Mouse (Mus musculus) urinary bladder, adult 18-20 months (tissue): ENCODE measurements around the gene Zfp433.
"Not testable (repeated sequence)": the region's sequence is repeated elsewhere in the genome, so short reads cannot be mapped to it uniquely, and the experiment has no call there.

Experiments
- DNase-seq, 2 experiments: peaks; one replicate each; pipeline ENCODE4 v3.0.0; 2022; ENCODE audit warnings: low spot score in 2 of 2, mixed read lengths in 2 of 2

The Zfp433 gene

DNA sequence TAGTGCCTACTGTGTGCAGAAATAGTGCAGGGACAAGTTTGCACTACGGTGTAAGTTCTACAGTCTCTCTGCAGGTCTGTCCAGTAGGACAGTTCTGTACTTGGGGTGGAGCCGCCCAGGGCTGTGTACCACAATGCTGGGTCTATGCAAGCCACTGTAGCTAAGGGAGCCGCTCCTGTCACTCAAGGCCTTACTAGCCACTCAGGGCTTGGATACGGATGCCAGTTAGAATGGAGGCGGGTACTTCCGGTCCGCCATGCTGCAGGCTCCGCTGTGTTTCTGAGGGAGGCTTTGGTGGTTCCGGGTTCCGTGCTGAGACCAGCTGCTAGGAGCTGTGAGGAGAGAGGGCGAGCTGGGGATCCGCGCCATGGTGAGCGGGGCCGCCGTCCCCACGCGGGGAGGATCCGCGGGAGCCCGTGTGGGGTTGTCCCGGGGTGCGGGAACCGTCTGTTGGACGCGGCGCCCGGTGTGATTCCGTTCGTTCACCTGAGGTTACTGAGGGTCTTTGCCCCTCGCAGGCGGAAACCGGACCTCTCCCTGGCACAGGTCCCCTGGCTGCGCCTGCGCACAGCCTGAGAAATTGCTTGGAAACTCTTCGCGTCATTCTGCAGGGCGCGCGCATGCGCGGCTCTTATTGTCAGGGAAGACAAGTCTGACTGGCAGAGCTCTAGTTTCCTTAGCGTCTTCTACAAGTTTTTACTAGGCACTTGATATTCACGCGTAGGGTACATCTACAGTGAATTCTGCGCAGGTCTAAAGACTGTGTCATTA lies at the start of gene Zfp433:
Gene Zfp433, plus strand, starts transcription at position 295 of the 771 bp plus-strand sequence.
- not testable (repeated sequence) for DNase-seq

DNA sequence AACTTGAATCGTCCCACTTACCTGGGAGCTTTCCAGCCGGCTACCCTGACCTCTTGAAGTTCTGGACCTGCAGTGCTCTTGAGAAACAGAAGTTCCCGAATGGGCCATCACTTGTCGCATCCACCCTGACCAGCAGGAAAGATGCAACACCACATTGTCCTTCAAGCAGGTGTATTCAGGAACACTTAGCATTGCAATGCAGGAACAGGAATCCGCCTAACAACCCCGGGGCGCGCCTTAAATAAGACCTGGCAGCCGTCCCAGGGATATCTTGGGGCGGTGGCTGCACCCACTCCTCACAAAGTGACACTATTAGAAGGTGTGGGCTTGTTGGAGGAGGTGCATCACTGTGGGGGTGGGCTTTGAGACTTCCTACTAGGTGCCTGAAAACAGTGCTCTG lies 49.4 kb upstream of the Zfp433 start:
- no peak for DNase-seq

DNA sequence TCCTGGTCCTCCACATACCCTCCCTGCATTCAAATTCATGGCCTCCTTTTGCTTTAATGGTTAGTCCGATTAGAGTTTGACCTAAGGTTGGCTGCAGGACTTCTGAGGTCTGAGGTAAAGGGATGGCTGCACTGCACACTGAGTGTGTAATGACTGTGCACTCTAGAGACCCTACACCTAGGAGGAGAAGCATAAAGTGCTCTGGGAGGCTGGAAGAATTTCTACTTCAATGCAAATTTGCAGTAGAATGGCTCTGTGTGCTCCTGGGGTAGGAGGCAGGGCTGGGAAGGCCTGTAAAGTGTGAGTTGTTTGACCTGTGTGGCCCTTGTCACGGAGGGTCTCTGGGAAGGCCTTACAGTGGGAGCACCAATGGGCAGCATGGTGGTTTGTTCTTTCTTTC lies 48.5 kb upstream of the Zfp433 start:
- no peak for DNase-seq

DNA sequence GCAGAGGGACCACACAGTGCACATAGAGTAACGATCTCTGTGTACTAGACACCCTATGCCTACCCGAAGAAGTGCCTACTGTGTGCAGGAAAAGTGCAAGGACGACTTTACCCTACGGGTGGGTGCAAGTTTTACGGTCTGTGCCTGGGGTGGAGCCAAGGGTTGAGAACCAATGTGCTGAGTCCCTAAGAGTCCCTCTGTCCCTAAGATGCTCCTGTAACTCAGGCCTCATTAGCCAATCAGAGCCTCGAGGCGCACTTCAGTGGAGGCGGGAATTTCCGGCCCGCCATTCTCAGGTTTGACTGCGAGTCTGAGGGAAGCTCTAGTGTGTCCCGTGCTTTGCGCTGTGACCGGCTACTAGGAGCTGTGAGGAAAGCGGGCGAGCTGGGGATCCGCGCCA lies 17.5 kb upstream of the Zfp433 start:
- DNase-seq = not testable (repeated sequence)

DNA sequence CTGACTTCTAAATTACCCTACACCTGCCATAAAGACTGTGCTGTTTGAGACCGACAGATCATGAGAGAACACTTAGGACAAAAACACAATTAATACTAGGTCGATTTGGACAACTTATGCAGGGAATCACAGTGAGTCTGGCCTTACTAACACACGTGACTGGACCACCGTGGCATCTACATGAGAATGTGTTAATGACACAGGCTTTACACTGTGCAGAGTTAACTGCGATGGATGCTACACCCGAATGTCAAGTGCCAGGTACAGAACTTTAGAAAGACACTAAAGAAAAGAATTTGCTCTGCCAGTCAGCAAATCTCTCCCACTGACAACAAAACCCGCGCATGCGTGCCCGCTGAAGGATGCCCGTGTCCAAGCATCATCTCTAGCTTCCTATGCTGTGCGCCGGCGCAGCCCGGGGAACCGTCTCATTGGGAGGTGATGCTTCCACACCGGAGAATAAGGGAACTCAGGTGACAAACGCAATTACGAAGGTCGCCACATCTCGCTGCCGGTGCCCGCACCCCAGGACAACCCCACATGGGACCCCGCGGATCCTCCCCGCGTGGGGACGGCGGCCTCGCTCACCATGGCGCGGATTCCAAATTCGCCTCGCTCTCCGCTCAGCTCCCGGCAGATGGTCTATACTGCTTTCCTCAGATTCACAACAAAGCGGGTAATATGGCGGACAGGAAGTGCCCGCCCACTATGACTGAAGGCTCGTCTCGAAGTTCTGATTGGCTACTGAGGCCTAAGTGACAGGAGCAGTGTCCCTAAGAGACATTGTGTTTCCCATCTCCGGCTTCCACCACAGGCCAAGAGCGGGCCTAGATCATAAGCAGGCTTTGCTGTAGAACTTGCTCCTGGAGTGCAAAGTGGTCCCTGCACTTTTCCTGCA lies 66.1 kb downstream of the Zfp433 start, which contains the start of gene Gm3055:
Gene Gm3055, minus strand, starts transcription at position 656 of the 898 bp plus-strand sequence.
- not testable (repeated sequence) for DNase-seq

DNA sequence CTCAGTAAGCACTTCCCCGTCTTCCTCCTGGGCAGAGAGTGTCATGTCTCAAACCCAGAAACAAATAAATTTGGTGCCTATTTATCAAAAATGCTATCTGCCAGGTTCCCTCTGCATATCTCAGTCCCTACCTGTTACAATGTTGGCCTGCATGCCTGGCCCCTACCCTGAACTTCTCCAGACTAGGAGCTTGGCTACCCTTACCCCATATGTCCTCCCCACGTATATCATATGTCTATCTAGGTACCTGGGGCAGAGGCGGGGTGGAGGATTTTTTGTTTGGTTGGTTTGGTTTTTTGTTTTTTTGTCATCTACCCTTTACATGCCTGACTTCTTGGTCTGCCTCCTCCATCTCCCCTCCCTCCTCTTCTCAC lies 66.8 kb downstream of the Zfp433 start:
- not testable (repeated sequence) for DNase-seq
